ENCODE assay signal across 12 mouse cellular contexts in the genomic region with DNA sequence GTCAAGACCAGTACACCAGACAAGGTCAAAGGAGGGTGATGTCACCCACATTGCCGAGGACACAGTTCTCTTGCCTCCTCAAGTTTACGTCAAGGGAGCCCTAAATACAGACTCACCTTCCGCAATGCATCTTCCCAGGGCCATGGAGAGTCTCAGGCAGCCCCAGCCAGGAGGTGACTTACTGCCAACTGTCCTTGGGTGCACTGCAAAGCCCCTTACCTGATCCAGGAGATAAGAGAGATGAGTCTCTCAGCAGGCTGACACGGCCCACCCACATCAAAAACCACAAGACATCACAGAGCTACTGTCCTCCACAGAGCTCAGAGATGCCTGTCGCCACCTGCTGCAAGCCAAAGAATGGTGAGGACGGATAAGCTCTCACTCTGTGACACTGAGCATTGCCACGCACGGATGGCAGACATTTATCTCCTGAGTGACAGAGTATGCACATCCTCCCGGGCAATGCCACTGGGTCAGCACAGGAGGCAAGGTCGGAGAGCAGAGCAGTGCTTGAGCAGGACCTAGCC. TPM values are rescaled to one million over a fixed set of nuclear protein-coding genes. Genes with fewer than 3 reads are reported as not detected.
DNase-seq lines count a peak whose midpoint lies in the region.
"Had no signal": no experiment of that assay in that cellular context is flagged by ENCODE, and none has a peak within 500 bp of the region (broad histone marks: within the 10 kb centered on the region; RNA-seq: fewer than 3 reads in every experiment).

Gene Il9r (minus strand): TSS at position 205 of the 527 bp plus-strand sequence.

- DNase-seq in gastrocnemius, postnatal 14 days = peak; percentile 2
- no peak for DNase-seq in gastrocnemius, postnatal 10 days
- DNase-seq in spleen, postnatal 10 days (ENCODE audit: low spot score in 2 of 2) = peak; percentile 8 to 43
- no peak for DNase-seq in spleen, adult 12 weeks (ENCODE audit: low spot score)
- peak; percentile 75 for DNase-seq in induced T-regulatory cell, adult 2 months (ENCODE audit: low read depth)
- peak; percentile 82 for DNase-seq in thymus, postnatal 14 days
- no peak for DNase-seq in ovary, postnatal 10 days (ENCODE audit: low spot score)
- DNase-seq in frontal cortex, postnatal 10 days (ENCODE audit: low spot score in 2 of 2) = no peak
- DNase-seq: cerebellum, adult 8-10 months; kidney, adult 18-20 months had no signal

- intact Hi-C loops in gastrocnemius, postnatal 14 days (cut with DNase I; ENCODE audit: low total_unique reads) = no loop called here

RNA-seq across cellular contexts. Expression of gene Il9r, which starts in this region (rescaled TPM):
- total RNA-seq in gastrocnemius, postnatal 14 days (2021) = under 1 TPM in 1 of 2 experiments, not detected in 1; 0.31 TPM
- not detected for total RNA-seq in gastrocnemius, postnatal 10 days (2021)
- total RNA-seq: left cerebral cortex, adult 18-20 months; liver, adult 2 months had no signal

Comparison
In these comparisons a context has a peak if more than half of its experiments do, and no peak if none do; other contexts are left out.
1. DNase-seq: peak in spleen, postnatal 10 days (2 of 2), induced T-regulatory cell, adult 2 months (single experiment) and thymus, postnatal 14 days (single experiment); none in gastrocnemius, postnatal 10 days (single experiment), spleen, adult 12 weeks (single experiment), ovary, postnatal 10 days (single experiment) and frontal cortex, postnatal 10 days (0 of 2).
2. Peak in DNase-seq in gastrocnemius, postnatal 14 days; RNA of the gene not detected or under 1 TPM.